Mouse (Mus musculus) cortical plate, adult 2 months (tissue): ENCODE data around the gene Fam124a. TPM values are rescaled to one million over a fixed set of nuclear protein-coding genes. Genes with fewer than 3 reads are reported as not detected.

Experiments
- H3K27ac ChIP-seq: fragments of 200-500 bp; 2 replicates; pipeline ENCODE4 v1.5.1; 2012; ENCODE audit warnings: low read length, control low read depth, inconsistent platforms; ENCODE audit not compliant: insufficient read depth
- H3K4me1 ChIP-seq: fragments of 200-500 bp; 2 replicates; pipeline ENCODE4 v1.6.1; 2011; ENCODE audit warnings: low read length; ENCODE audit not compliant: control insufficient read depth, insufficient read depth
- H3K4me3 ChIP-seq: fragments of 200-500 bp; 2 replicates; pipeline ENCODE4 v1.5.1; 2011; ENCODE audit warnings: mild to moderate bottlenecking, low read length, control low read depth; ENCODE audit not compliant: insufficient read depth
- CTCF ChIP-seq: fragments of 200-500 bp; IDR thresholded peaks from 2 replicates; pipeline ENCODE4 v1.5.1; 2011; ENCODE audit warnings: mild to moderate bottlenecking, control low read depth, low read length; ENCODE audit not compliant: insufficient read depth; ENCODE audit errors: extremely low read depth
- POLR2A ChIP-seq: fragments of 200-500 bp; IDR thresholded peaks from 2 replicates; pipeline ENCODE4 v1.6.1; 2011; ENCODE audit warnings: mild to moderate bottlenecking, low read length, control low read depth; ENCODE audit not compliant: insufficient read depth; ENCODE audit errors: extremely low read depth
- polyA plus RNA-seq: library from polyadenylated mRNA; depleted of rRNA; stranded (reverse); fragments of >200 nt; gene quantifications from 2 replicates; pipeline ENCODE4 v1.2.3, GENCODE M21; 2012

The Fam124a gene
- polyA plus RNA-seq, 1 experiment, result 26.4 TPM

- H3K4me3 ChIP-seq, result no peak overlapping the region
- H3K4me1 ChIP-seq, result peaks cover 2% of the 10 kb centered on the region; the same call in 1 of the 2 replicates
- TF ChIP-seq POLR2A, result no peak
- TF ChIP-seq CTCF, result no peak
- no peak overlapping the region for H3K27ac ChIP-seq
These were observed 14.8 kb downstream of the Fam124a start for GRCm38 (mm10) chr14:62570299-62570698.

DNA sequence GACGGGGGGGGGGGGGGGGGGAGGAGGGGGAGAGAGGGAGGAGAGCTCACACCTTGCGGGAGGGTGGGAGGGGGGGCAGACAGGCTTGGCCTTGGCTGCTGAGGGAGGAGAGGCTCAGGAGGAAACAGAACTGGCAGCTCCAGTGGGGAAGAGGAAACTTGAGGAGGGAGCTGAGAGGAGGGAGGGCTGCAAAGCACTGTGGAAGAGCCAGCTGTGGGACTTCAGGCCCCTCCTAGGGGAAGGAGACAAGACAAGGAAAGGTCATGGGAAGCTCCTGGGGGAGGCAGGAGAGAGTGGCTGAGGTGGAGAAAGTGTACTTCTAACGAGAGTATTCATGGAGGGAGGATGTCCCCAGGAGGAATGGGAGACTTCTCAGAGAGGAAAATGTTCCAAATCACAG, 17.9 kb downstream of the Fam124a start:
- Histone ChIP-seq H3K27ac (no peak overlapping the region), H3K4me1 (peaks cover 2% of the 10 kb centered on the region; the same call in 1 of the 2 replicates), H3K4me3 (no peak overlapping the region)
- no peak for TF ChIP-seq CTCF

GRCm38 (mm10) chr14:62574906-62575305, 19.4 kb downstream of the Fam124a start:
- no peak for TF ChIP-seq CTCF
- no peak for TF ChIP-seq POLR2A
- Histone ChIP-seq H3K4me1 (peaks cover 2% of the 10 kb centered on the region; the same call in 1 of the 2 replicates), H3K4me3 (no peak overlapping the region), H3K27ac (no peak overlapping the region)

DNA sequence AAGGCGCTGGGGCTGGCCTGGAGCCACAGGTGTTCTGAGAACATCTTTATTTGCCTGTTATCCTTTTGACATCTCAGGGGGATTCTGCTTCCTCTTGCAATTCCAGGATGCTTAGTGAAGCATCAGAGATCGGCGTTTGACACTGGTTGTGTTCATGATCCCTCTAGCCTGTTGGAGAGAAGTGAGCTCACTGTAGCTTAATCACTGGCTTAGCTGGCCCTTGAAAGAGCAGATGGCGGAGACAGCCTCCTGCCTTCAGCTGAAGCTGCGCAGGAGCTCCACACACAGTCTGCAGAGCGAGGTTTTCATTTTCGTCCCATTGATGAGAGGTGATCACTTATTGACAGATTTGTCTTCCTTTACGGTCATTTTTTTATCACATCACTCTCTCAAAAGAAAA, 20.3 kb downstream of the Fam124a start:
- Histone ChIP-seq H3K27ac (no peak overlapping the region), H3K4me3 (no peak overlapping the region), H3K4me1 (peaks cover 2% of the 10 kb centered on the region; the same call in 1 of the 2 replicates)
- TF ChIP-seq POLR2A, result no peak
- no peak for TF ChIP-seq CTCF

DNA sequence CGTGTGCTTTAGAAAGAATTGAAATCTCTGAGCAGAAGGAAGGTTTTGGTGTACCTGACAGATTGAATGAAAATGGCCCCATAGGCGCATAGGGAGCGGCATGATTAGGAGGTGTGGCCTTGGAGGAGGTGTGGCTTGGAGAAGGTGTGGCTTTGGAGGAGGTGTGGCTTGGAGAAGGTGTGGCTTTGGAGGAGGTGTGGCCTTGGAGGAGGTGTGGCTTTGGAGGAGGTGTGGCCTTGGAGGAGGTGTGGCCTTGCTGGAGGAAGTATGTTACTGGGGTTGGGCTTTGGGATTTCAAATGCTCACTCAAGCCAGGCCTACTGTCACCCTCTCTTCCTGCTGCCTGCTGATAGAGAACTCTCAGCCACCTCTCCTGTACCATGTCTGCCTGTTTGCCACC, 25.4 kb downstream of the Fam124a start:
- no peaks in the 10 kb centered on the region; the same call in 1 of the 2 replicates for H3K4me1 ChIP-seq
- H3K27ac ChIP-seq, result no peak overlapping the region
- H3K4me3 ChIP-seq, result no peak overlapping the region
- TF ChIP-seq CTCF (no peak), POLR2A (no peak)

GRCm38 (mm10) chr14:62581768-62582167, 26.2 kb downstream of the Fam124a start:
- TF ChIP-seq CTCF (no peak), POLR2A (no peak)
- no peak overlapping the region for H3K4me3 ChIP-seq
- H3K27ac ChIP-seq, result 0 out of 2 replicates have a peak overlapping the region, but pooled peaks have one; percentile 25
- no peaks in the 10 kb centered on the region; the same call in 1 of the 2 replicates for H3K4me1 ChIP-seq

GRCm38 (mm10) chr14:62584637-62585036, 29.1 kb downstream of the Fam124a start:
- Histone ChIP-seq H3K27ac (peak overlapping the region; percentile 39), H3K4me3 (no peak overlapping the region), H3K4me1 (no peaks in the 10 kb centered on the region; the same call in 1 of the 2 replicates)
- TF ChIP-seq CTCF, result no peak
- no peak for TF ChIP-seq POLR2A

- TF ChIP-seq CTCF, result no peak
- no peak for TF ChIP-seq POLR2A
- Histone ChIP-seq H3K4me3 (no peak overlapping the region), H3K27ac (peak overlapping the region; percentile 43), H3K4me1 (no peaks in the 10 kb centered on the region; the same call in 1 of the 2 replicates)
These were observed 29.8 kb downstream of the Fam124a start for GRCm38 (mm10) chr14:62585338-62585737.

DNA sequence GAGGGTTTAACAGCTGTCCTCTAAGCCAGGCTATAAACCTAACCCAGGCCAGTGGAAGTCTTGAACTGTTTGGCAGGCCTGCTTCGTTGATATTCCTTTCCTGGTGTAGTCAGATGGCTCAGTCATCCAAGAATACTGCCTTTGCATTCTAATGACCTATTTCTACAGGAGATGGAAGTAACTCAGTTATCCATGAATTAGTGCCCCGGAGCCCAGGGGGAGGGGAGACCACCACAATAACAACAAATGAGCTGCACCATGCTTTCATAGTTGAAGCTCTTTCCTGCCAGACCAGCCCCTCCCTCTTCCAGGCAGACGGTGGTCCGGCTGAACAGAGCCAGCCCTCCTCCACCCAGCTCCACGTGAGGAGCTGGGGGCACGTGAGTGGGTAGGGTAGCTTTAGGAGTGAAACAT, 44.6 kb downstream of the Fam124a start:
- no peak overlapping the region for H3K4me3 ChIP-seq
- peaks cover 2% of the 10 kb centered on the region; the same call in 1 of the 2 replicates for H3K4me1 ChIP-seq
- H3K27ac ChIP-seq, result no peak overlapping the region
- TF ChIP-seq POLR2A (no peak), CTCF (no peak)

DNA sequence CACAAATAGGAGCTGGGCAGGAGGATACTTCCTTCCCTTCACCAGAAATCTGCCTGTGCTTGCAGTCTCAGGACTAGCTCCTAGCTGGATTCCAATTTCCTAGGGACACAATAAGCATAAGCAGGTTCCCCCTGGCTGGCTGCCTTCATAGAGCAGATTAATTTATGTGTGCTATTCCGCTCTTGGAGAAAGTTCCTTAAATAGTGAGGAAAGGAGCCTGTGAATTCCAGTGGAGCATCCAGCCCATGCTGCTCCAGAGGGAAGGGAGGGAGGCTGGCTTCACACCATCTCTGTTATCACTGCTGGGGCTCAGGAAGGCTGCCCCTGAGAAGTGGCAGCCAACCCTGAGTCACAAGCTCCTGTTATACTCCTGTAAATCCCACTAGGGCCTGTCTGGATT, 46.7 kb downstream of the Fam124a start:
- TF ChIP-seq CTCF, result no peak
- H3K4me3 ChIP-seq, result no peak overlapping the region
- peaks cover 2% of the 10 kb centered on the region; the same call in 1 of the 2 replicates for H3K4me1 ChIP-seq
- no peak overlapping the region for H3K27ac ChIP-seq
